In genomic region chr17:6601204-6601911, GRCm38 (mm10) we compare ENCODE assay signal across 8 mouse cellular contexts. TPM values are rescaled to one million over a fixed set of nuclear protein-coding genes. Genes with fewer than 3 reads are reported as not detected.
DNase-seq lines count a peak whose midpoint lies in the region; ATAC-seq and TF ChIP-seq lines count a peak whose summit lies in the region.
"Not testable (repeated sequence)": the region's sequence is repeated elsewhere in the genome, so short reads cannot be mapped to it uniquely, and the experiment has no call there.

Gene Dynlt1c (plus strand): TSS chr17:6601671.

- peak; percentile 97 for ATAC-seq in heart, postnatal 0 days (ENCODE audit: insufficient read depth, low read depth)
- ATAC-seq in liver, postnatal 0 days: peak; percentile 97
- ATAC-seq in neural tube, embryonic 13.5 days (ENCODE audit: low read depth): peak; percentile 96

- peak; percentile 54 for TF ChIP-seq POLR2A in CH12.LX (IDR thresholded peaks at IDR 0.05; ENCODE audit: low read depth, low read length)

- H3K9me3 ChIP-seq in CH12.LX (replicated peaks; ENCODE audit: low read length); forebrain, embryonic 10.5 days; heart, postnatal 0 days (replicated peaks; ENCODE audit: control insufficient read depth, low read length); liver, postnatal 0 days (ENCODE audit: low read length); neural tube, embryonic 13.5 days: not testable (repeated sequence)

- not testable (repeated sequence) for TF ChIP-seq CTCF in CH12.LX (conservative IDR thresholded peaks at IDR 0.05 in 1 of 2, IDR thresholded peaks at IDR 0.05 in 1 of 2; ENCODE audit: low read depth in 2 of 2, low read length in 2 of 2); heart, postnatal 0 days (IDR thresholded peaks at IDR 0.05; ENCODE audit: low read depth); liver, postnatal 0 days (IDR thresholded peaks at IDR 0.05; ENCODE audit: low read depth)

- 16% methylated on average over 32 of the region's 40 CpGs for WGBS in forebrain, embryonic 10.5 days
- WGBS in heart, postnatal 0 days: 11% methylated on average over 23 of the region's 40 CpGs
- 8% methylated on average over 22 of the region's 40 CpGs for WGBS in liver, postnatal 0 days (ENCODE audit: insufficient replicate concordance)
- 14% methylated on average over 33 of the region's 40 CpGs for WGBS in neural tube, embryonic 13.5 days

- peak; percentile 93 for DNase-seq in CH12.LX (ENCODE audit: extremely low read depth)
- DNase-seq in c-Kit-positive CD71-negative TER-119-negative erythroid progenitor cells, embryonic 14.5 days (ENCODE audit: low read depth): peak; percentile 69
- peak; percentile 78 for DNase-seq in forebrain, embryonic 10.5 days (ENCODE audit: extremely low spot score, low spot score)
- peak; percentile 46 for DNase-seq in heart, postnatal 0 days (ENCODE audit: low spot score)
- DNase-seq in kidney, postnatal 36 days: peak; percentile 87 to 88
- DNase-seq in liver, postnatal 0 days: peak; percentile 80
- DNase-seq in testis, postnatal 10 days (ENCODE audit: low spot score): peak; percentile 82

- peak within 1 kb of the TSS; percentile 25 to 59 (median 34) for H3K4me3 ChIP-seq in CH12.LX (replicated peaks in 1 of 3; ENCODE audit: low read depth in 2 of 3, low read length in 2 of 3, poor library complexity in 1 of 3)
- peak within 1 kb of the TSS; percentile 45 for H3K4me3 ChIP-seq in forebrain, embryonic 10.5 days
- peak within 1 kb of the TSS; percentile 43 for H3K4me3 ChIP-seq in heart, postnatal 0 days (ENCODE audit: low read depth, low read length)
- peak within 1 kb of the TSS; percentile 43 for H3K4me3 ChIP-seq in liver, postnatal 0 days (ENCODE audit: low read depth, low read length)
- H3K4me3 ChIP-seq in neural tube, embryonic 13.5 days: peak within 1 kb of the TSS; percentile 30

- not testable (repeated sequence) for H3K79me2 ChIP-seq in CH12.LX (replicated peaks; ENCODE audit: control insufficient read depth, extremely low read depth, insufficient read depth, poor library complexity, severe bottlenecking)

- not testable (repeated sequence) for H3K27me3 ChIP-seq in CH12.LX (replicated peaks); forebrain, embryonic 10.5 days (ENCODE audit: poor library complexity, severe bottlenecking); heart, postnatal 0 days (ENCODE audit: control insufficient read depth, insufficient read depth, low read length); liver, postnatal 0 days (ENCODE audit: insufficient read depth, low read length); neural tube, embryonic 13.5 days

- not testable (repeated sequence) for H3K9ac ChIP-seq in CH12.LX (ENCODE audit: insufficient read depth, low read depth); heart, postnatal 0 days (replicated peaks; ENCODE audit: low read depth, low read length)
- 0 out of 2 replicates have a peak within 1 kb of the TSS, but pooled peaks have one; percentile 26 for H3K9ac ChIP-seq in liver, postnatal 0 days (replicated peaks)
- peak within 1 kb of the TSS; percentile 50; the same call in 1 of the 2 replicates for H3K9ac ChIP-seq in neural tube, embryonic 13.5 days

- dilution Hi-C loops in CH12.LX (cut with MboI; ENCODE audit: extremely low pct_ligation_motif_present, extremely low pct_unique_long_range_greater_than_20kb, low sequenced_read_pairs): not testable (repeated sequence)

- TF ChIP-seq RAD21 in CH12.LX (IDR thresholded peaks at IDR 0.05; ENCODE audit: low read depth, low read length): not testable (repeated sequence)

- H3K4me1 ChIP-seq in CH12.LX (ENCODE audit: control insufficient read depth in 1 of 2, insufficient read depth in 2 of 2); forebrain, embryonic 10.5 days; heart, postnatal 0 days (ENCODE audit: control insufficient read depth, insufficient read depth); liver, postnatal 0 days (ENCODE audit: insufficient read depth); neural tube, embryonic 13.5 days (replicated peaks): not testable (repeated sequence)

- peak within 1 kb of the TSS; percentile 82; the same call in 1 of the 2 replicates for H3K4me2 ChIP-seq in CH12.LX (ENCODE audit: insufficient read depth, low read depth, poor library complexity, severe bottlenecking)
- peak within 1 kb of the TSS; percentile 45 for H3K4me2 ChIP-seq in heart, postnatal 0 days (ENCODE audit: low read depth, low read length)
- H3K4me2 ChIP-seq in liver, postnatal 0 days (ENCODE audit: low read depth, low read length): peak within 1 kb of the TSS; percentile 45; the same call in 1 of the 2 replicates
- H3K4me2 ChIP-seq in neural tube, embryonic 13.5 days: peak within 1 kb of the TSS; percentile 48

- not testable (repeated sequence) for TF ChIP-seq EP300 in CH12.LX (IDR thresholded peaks at IDR 0.05; ENCODE audit: low read length); heart, postnatal 0 days (IDR thresholded peaks at IDR 0.05; ENCODE audit: low read depth); liver, postnatal 0 days (IDR thresholded peaks at IDR 0.05; ENCODE audit: low read depth)

- in situ Hi-C loops in CH12.LX (cut with MboI; ENCODE audit: low pct_ligation_motif_present, low pct_unique_long_range_greater_than_20kb, low sequenced_read_pairs): not testable (repeated sequence)

- not testable (repeated sequence) for H3K36me3 ChIP-seq in CH12.LX (replicated peaks in 1 of 2; ENCODE audit: control insufficient read depth in 1 of 2, insufficient read depth in 1 of 2, low read length in 1 of 2); forebrain, embryonic 10.5 days (replicated peaks); heart, postnatal 0 days (replicated peaks; ENCODE audit: control insufficient read depth, insufficient read depth, low read length); liver, postnatal 0 days (replicated peaks; ENCODE audit: insufficient read depth, low read length); neural tube, embryonic 13.5 days

- peak within 1 kb of the TSS; percentile 87 for H3K27ac ChIP-seq in CH12.LX (ENCODE audit: insufficient read depth, low read depth)
- peak within 1 kb of the TSS; percentile 74; the same call in 1 of the 2 replicates for H3K27ac ChIP-seq in forebrain, embryonic 10.5 days
- H3K27ac ChIP-seq in heart, postnatal 0 days (ENCODE audit: low read depth): peak within 1 kb of the TSS; percentile 72
- not testable (repeated sequence) for H3K27ac ChIP-seq in liver, postnatal 0 days (ENCODE audit: low read depth); neural tube, embryonic 13.5 days (replicated peaks)

TF ChIP-seq in CH12.LX, 34 proteins besides CTCF, POLR2A, EP300 and RAD21:
- TF ChIP-seq NRF1 (IDR thresholded peaks at IDR 0.05; ENCODE audit: low read depth, low read length) (peak; percentile 73), SIN3A (IDR thresholded peaks at IDR 0.05; ENCODE audit: low read length) (peak; percentile 24; the same call in 1 of the 2 replicates), MXI1 (IDR thresholded peaks at IDR 0.05; ENCODE audit: low read depth, low read length) (0 out of 2 replicates have a peak, but pooled peaks have one; percentile 35), NELFE (IDR thresholded peaks at IDR 0.05; ENCODE audit: low read depth, low read length) (peak; percentile 34; the same call in 1 of the 2 replicates), TCF12 (IDR thresholded peaks at IDR 0.05; ENCODE audit: low read depth, low read length) (peak; percentile 50)

RNA-seq across cellular contexts. Expression of gene Dynlt1c, which starts in this region (rescaled TPM):
- total RNA-seq in CH12.LX (2012; rRNA removed) (11.2 and 16.5 TPM in 2 replicates), CH12.LX (2014; rRNA removed) (11.2 and 14.7 TPM in 2 replicates)
- 2.3 and 6.5 TPM in 2 replicates for polyA plus RNA-seq in CH12.LX (2012; ENCODE audit: insufficient read length, low read depth)
- 33.4 and 41.4 TPM in 2 replicates for polyA plus RNA-seq in forebrain, embryonic 10.5 days (2016; fragmentation: Nextera tagmentation; extraction: Ambion mirVana)
- total RNA-seq in heart, postnatal 0 days (2014; rRNA removed; ENCODE audit: low replicate concordance): 2.1 and 4.9 TPM in 2 replicates
- polyA plus RNA-seq in heart, postnatal 0 days (2015; fragmentation: Nextera tagmentation; extraction: Ambion mirVana): 16.5 and 17.8 TPM in 2 replicates
- 6.7 and 7.0 TPM in 2 replicates for polyA plus RNA-seq in liver, postnatal 0 days (2015; fragmentation: Nextera tagmentation; extraction: Ambion mirVana)
- polyA plus RNA-seq in neural tube, embryonic 13.5 days (2015; fragmentation: Nextera tagmentation; extraction: Ambion mirVana): 80.0 and 85.0 TPM in 2 replicates
